In genomic region chr11:50197500-50197899, GRCm38 (mm10) we compare ENCODE assay signal across 2 mouse cellular contexts.
TF ChIP-seq lines count a peak whose summit lies in the region.

No protein-coding gene starts in this region.

TF ChIP-seq in CH12.LX, 34 proteins besides CTCF, POLR2A, EP300 and RAD21:
- no peak for TF ChIP-seq ZNF384 (IDR thresholded peaks at IDR 0.05; ENCODE audit: low read depth, low read length)
- TF ChIP-seq USF2 (conservative IDR thresholded peaks at IDR 0.05; ENCODE audit: low read depth, low read length) = no peak
- TF ChIP-seq RCOR1 (conservative IDR thresholded peaks at IDR 0.05; ENCODE audit: low read depth, low read length) = no peak
- TF ChIP-seq IRF4 (IDR thresholded peaks at IDR 0.05; ENCODE audit: low read depth, low read length) = no peak
- no peak for TF ChIP-seq NRF1 (IDR thresholded peaks at IDR 0.05; ENCODE audit: low read depth, low read length)
- TF ChIP-seq USF1 (IDR thresholded peaks at IDR 0.05; ENCODE audit: low read depth, low read length) = no peak
- TF ChIP-seq TBP (conservative IDR thresholded peaks at IDR 0.05; ENCODE audit: low read depth, low read length) = no peak
- TF ChIP-seq TCF12 (IDR thresholded peaks at IDR 0.05; ENCODE audit: low read depth, low read length) = no peak
- TF ChIP-seq SMC3 (IDR thresholded peaks at IDR 0.05; ENCODE audit: low read depth, low read length) = no peak
- no peak for TF ChIP-seq MYC (IDR thresholded peaks at IDR 0.05; ENCODE audit: low read depth, low read length)
- 0 out of 2 replicates have a peak, but pooled peaks have one; percentile 19 for TF ChIP-seq MXI1 (IDR thresholded peaks at IDR 0.05; ENCODE audit: low read depth, low read length)
- peak; percentile 63; the same call in 1 of the 2 replicates for TF ChIP-seq ZMIZ1 (IDR thresholded peaks at IDR 0.05; ENCODE audit: low read depth, low read length)

TF ChIP-seq in myocyte, 11 proteins besides CTCF, POLR2A, EP300 and RAD21:
- TF ChIP-seq POLR2AphosphoS2 (IDR thresholded peaks at IDR 0.05; ENCODE audit: insufficient read length, low read depth) = peak; percentile 100
- TF ChIP-seq TCF12 (IDR thresholded peaks at IDR 0.05; ENCODE audit: insufficient read depth, poor library complexity, severe bottlenecking) = no peak
